Mouse (Mus musculus) liver, adult 2 months (tissue): ENCODE data around the gene Pknox2. TPM values are rescaled to one million over a fixed set of nuclear protein-coding genes. Genes with fewer than 3 reads are reported as not detected.

Experiments used
- DNase-seq: peaks from one replicate; pipeline ENCODE4 v3.0.0-alpha.2; 2011; ENCODE audit warnings: low read depth, low spot score; ENCODE audit errors: extremely low read depth
- H3K27ac ChIP-seq: fragments of 200-500 bp; replicated peaks from 2 replicates; pipeline ENCODE4 v1.5.1; 2012; ENCODE audit warnings: low read depth, mild to moderate bottlenecking, control low read depth, inconsistent platforms, low read length; ENCODE audit not compliant: insufficient read depth
- H3K27me3 ChIP-seq: fragments of 200-500 bp; 2 replicates; pipeline ENCODE4 v1.6.1; 2012; ENCODE audit warnings: mild to moderate bottlenecking, moderate library complexity, low read length, inconsistent platforms; ENCODE audit not compliant: control insufficient read depth, insufficient read depth
- H3K36me3 ChIP-seq: fragments of 200-500 bp; 2 replicates; pipeline ENCODE4 v1.6.1; 2012; ENCODE audit warnings: low read length, inconsistent platforms; ENCODE audit not compliant: control insufficient read depth, insufficient read depth
- H3K4me1 ChIP-seq: fragments of 200-500 bp; 2 replicates; pipeline ENCODE4 v1.6.1; 2011; ENCODE audit warnings: low read length; ENCODE audit not compliant: control insufficient read depth, insufficient read depth
- H3K4me3 ChIP-seq: fragments of 200-500 bp; 2 replicates; pipeline ENCODE4 v1.5.1; 2011; ENCODE audit warnings: low read depth, mild to moderate bottlenecking, control low read depth, low read length, moderate library complexity; ENCODE audit not compliant: insufficient read depth
- H3K79me2 ChIP-seq: fragments of 200-500 bp; 2 replicates; pipeline ENCODE4 v1.6.1; 2012; ENCODE audit warnings: inconsistent platforms, mild to moderate bottlenecking, low read length, moderate library complexity; ENCODE audit not compliant: control insufficient read depth, insufficient read depth
- H3K9ac ChIP-seq: fragments of 200-500 bp; 2 replicates; pipeline ENCODE4 v1.6.1; 2012; ENCODE audit warnings: low read depth, mild to moderate bottlenecking, control low read depth, inconsistent platforms, low read length
- CTCF ChIP-seq: fragments of 200-500 bp; IDR thresholded peaks from 2 replicates; pipeline ENCODE4 v1.5.1; 2011; ENCODE audit warnings: low read depth, low read length, control low read depth
- POLR2A ChIP-seq: fragments of 200-500 bp; IDR thresholded peaks from 2 replicates; pipeline ENCODE4 v1.6.1; 2011; ENCODE audit warnings: low read length, control low read depth; ENCODE audit not compliant: insufficient read depth; ENCODE audit errors: extremely low read depth
- WGBS: fragments of 180-500 bp; shearing (Covaris S2); methylation state at CpG from one replicate; pipeline ENCODE4 v1.1.7; 2018; 5-methylcytosine and 5-hydroxymethylcytosine counted together
- polyA plus RNA-seq: library from polyadenylated mRNA; depleted of rRNA; stranded (reverse); fragments of >200 nt; gene quantifications from 2 replicates; pipeline ENCODE4 v1.2.3, GENCODE M21; 2012
- total RNA-seq: library from RNA; depleted of rRNA; stranded (reverse); fragments of >200 nt; gene quantifications from 2 replicates; pipeline ENCODE4 v1.2.3, GENCODE M21; 2014

Gene Pknox2
- total and polyA plus RNA-seq, 2 experiments, result 0.09 to 0.42 TPM

DNA sequence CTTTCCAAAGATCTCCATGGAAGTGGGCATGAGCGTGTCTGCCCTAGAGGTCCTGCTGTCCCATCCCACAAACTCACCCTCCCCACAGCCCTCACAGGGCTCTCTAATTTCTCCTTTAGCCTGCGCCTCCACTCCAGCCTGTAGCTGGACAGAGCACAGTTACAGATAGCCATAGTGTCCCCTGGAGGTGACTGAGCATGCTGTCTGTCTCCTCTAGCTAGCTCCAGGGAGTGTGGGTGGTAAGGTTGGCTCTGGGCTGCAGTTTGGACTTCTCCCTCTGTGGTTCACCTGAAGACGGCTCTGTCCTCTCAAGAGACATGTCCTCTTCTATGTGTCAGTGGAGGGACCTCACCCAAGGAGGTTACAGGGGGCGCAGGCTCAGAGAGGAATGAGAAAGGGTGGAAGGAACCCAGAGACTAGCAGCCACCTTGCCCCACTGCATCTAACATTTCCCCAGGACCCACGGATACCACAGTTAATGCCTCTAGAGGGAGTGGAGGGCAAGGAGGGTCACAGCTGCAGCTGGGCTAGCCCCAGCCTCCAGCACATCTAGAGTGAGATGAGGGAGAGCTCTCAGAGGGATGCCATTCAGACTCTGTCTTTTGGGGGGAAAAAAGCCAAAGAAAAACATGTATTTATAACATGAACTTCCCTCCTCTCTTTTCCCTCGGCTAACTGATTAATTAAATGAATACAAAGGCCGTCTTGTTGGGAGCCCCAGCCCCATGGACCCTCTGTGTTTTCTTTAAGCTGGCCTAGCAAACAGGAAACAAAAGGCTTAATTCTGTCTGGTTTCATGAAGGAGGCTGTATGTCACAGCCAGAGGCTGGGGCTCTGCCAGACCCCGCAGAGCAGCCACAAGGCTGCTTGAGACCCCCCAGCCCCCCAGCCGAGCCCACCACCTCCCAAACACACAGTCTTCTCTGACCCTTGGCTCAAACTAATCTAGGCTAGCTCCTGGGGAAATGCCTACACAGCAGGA lies 32.6 kb downstream of the Pknox2 start:
- TF ChIP-seq POLR2A (no peak), CTCF (peak; percentile 33; the same call in 1 of the 2 replicates)
- Histone ChIP-seq H3K79me2 (no peaks in the 10 kb centered on the region), H3K27me3 (no peaks in the 10 kb centered on the region; the same call in 1 of the 2 replicates), H3K4me3 (no peak overlapping the region), H3K36me3 (no peaks in the 10 kb centered on the region), H3K4me1 (no peaks in the 10 kb centered on the region), H3K9ac (no peak overlapping the region), H3K27ac (no peak overlapping the region)
- DNase-seq, result no peak
- WGBS, result 57% methylated on average over 9 of the region's 9 CpGs

DNA sequence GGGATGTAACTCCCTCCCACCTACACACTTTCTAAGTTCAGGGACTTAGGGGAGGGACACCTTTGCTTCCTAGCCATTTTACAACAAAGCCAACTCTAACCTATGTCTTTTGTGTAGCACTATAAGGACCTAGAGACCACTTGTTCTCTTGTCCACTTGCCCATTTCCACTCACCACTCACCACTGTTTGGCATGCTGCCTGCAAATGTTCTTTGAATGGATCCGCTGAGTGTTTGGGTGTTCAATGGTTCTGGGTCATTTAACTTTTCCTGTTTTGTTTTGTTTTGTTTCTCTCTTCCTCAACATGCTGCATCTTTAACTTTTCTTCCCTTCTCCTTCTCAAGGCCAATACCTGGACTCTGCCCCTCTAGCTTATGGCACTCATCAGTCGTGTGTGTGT lies 39.7 kb downstream of the Pknox2 start:
- DNase-seq, result no peak
- Histone ChIP-seq H3K9ac (no peak overlapping the region), H3K36me3 (no peaks in the 10 kb centered on the region), H3K4me1 (no peaks in the 10 kb centered on the region), H3K79me2 (no peaks in the 10 kb centered on the region), H3K4me3 (no peak overlapping the region), H3K27me3 (no peaks in the 10 kb centered on the region), H3K27ac (no peak overlapping the region)
- WGBS, result 85% methylated on average over 2 of the region's 2 CpGs
- TF ChIP-seq CTCF (no peak), POLR2A (no peak)

DNA sequence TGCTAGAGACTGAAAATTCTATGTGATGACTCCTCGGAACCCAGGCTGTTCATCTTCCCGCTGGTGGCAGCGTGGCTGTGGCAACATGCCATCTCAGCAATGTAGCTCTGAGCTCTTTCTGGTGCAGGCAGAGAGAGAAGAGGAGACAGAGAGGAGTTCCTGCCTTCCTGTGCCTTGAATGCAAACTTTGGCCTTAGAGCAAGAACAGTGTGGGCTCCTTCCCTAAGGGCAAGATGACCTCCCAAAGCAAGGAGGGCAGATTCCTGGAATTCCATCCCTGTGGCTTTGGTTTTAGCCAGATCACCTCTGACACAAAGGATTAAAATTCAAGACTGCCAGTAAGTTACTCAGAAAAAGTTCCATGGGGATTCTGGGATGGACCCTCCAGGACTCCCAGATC lies 40.4 kb downstream of the Pknox2 start:
- WGBS, result 68% methylated on average over 3 of the region's 3 CpGs
- H3K79me2 ChIP-seq, result no peaks in the 10 kb centered on the region
- TF ChIP-seq CTCF (no peak), POLR2A (no peak)
- no peaks in the 10 kb centered on the region for H3K27me3 ChIP-seq
- no peak overlapping the region for H3K9ac ChIP-seq
- no peaks in the 10 kb centered on the region for H3K4me1 ChIP-seq
- H3K4me3 ChIP-seq, result no peak overlapping the region
- H3K27ac ChIP-seq, result no peak overlapping the region
- no peaks in the 10 kb centered on the region for H3K36me3 ChIP-seq
- DNase-seq, result no peak

DNA sequence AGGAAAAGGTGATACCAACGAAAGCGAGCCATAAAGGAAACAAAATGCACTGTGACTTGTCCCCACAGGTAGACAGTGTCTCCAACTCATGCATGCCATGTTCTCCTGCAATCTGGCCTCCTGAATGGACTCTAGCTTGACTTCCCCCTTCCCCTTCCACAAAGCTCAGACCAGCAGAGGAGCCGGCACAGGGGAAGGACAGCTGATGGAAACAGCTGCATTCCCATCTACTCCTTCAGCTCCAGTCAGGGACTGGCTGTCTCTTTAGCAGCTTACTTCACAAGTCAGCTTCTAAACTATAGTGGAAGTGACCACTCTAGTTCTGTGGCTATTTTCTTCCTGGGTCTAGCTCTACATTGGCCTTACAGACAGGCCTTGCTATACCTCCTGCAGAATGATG lies 43.0 kb downstream of the Pknox2 start:
- Histone ChIP-seq H3K79me2 (no peaks in the 10 kb centered on the region), H3K4me1 (no peaks in the 10 kb centered on the region), H3K27ac (no peak overlapping the region), H3K9ac (no peak overlapping the region), H3K36me3 (no peaks in the 10 kb centered on the region), H3K4me3 (no peak overlapping the region), H3K27me3 (no peaks in the 10 kb centered on the region)
- TF ChIP-seq POLR2A, result no peak
- TF ChIP-seq CTCF, result no peak
- no peak for DNase-seq
- WGBS, result 93% methylated on average over 3 of the region's 3 CpGs

DNA sequence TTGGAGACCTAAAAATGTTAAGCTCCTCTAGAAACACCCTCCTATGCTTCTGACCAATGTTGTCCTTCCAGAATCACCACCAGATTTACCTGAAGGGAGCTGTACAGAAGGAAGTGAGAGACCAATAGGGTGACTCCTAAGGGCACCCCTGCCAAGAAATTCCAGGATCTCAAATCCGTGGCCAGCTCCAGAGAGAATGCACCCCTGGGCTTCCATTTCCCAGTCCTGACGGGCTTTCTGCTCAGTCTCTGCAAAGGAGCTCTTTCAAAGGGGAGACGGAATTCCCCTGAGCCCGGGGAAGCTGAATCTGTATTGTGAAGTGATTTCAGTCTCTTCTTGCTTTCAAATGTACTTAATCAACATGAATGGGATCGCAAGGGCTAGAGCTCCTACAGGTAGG lies 43.4 kb downstream of the Pknox2 start:
- Histone ChIP-seq H3K9ac (no peak overlapping the region), H3K36me3 (no peaks in the 10 kb centered on the region), H3K79me2 (no peaks in the 10 kb centered on the region), H3K4me3 (no peak overlapping the region), H3K27ac (no peak overlapping the region), H3K4me1 (no peaks in the 10 kb centered on the region), H3K27me3 (no peaks in the 10 kb centered on the region)
- TF ChIP-seq CTCF, result no peak
- no peak for TF ChIP-seq POLR2A
- 83% methylated on average over 5 of the region's 5 CpGs for WGBS
- DNase-seq, result no peak
